21 mouse cellular contexts compared by ENCODE assay signal in genomic region chr1:119397839-119398238, GRCm38 (mm10). TPM values are rescaled to one million over a fixed set of nuclear protein-coding genes. Genes with fewer than 3 reads are reported as not detected.
"Had no signal": no experiment of that assay in that cellular context is flagged by ENCODE, and none has a peak within 500 bp of the region (broad histone marks: within the 10 kb centered on the region; RNA-seq: fewer than 3 reads in every experiment).

No protein-coding gene starts in this region.

- H3K4me3 ChIP-seq: liver, embryonic 15.5 days; lung, embryonic 15.5 days; megakaryocyte, embryonic 14.5 days; midbrain, embryonic 15.5 days; neural tube, embryonic 12.5 days; stomach, embryonic 15.5 days had no signal

- H3K4me2 ChIP-seq: liver, embryonic 15.5 days; lung, embryonic 15.5 days; midbrain, embryonic 11.5 days; midbrain, embryonic 15.5 days; neural tube, embryonic 12.5 days; stomach, embryonic 15.5 days had no signal

- H3K9me3 ChIP-seq: liver, embryonic 15.5 days; lung, embryonic 15.5 days; megakaryocyte, embryonic 14.5 days; midbrain, embryonic 15.5 days; neural tube, embryonic 12.5 days; stomach, embryonic 15.5 days had no signal

- H3K27ac ChIP-seq: liver, embryonic 15.5 days; lung, embryonic 15.5 days; macrophage; midbrain, embryonic 15.5 days; neural tube, embryonic 12.5 days; stomach, embryonic 15.5 days; stomach, postnatal 0 days had no signal

- DNase-seq: liver, postnatal 0 days; lung, adult 2 months; lung, postnatal 14 days; lung, postnatal 36 days; right cerebral cortex, postnatal 14 days; thymus, adult 2 months; thymus, postnatal 25 days; thymus, postnatal 4 days had no signal

- H3K36me3 ChIP-seq: liver, embryonic 15.5 days; lung, embryonic 15.5 days; midbrain, embryonic 15.5 days; neural tube, embryonic 12.5 days; stomach, embryonic 15.5 days had no signal

- H3K4me1 ChIP-seq: liver, embryonic 15.5 days; lung, embryonic 15.5 days; megakaryocyte, embryonic 14.5 days; midbrain, embryonic 15.5 days; neural tube, embryonic 12.5 days; stomach, embryonic 15.5 days had no signal

- ATAC-seq: liver, postnatal 0 days; lung, postnatal 0 days; midbrain, embryonic 15.5 days had no signal

- H3K9ac ChIP-seq: liver, embryonic 15.5 days; liver, postnatal 0 days; lung, embryonic 15.5 days; midbrain, embryonic 15.5 days; neural tube, embryonic 12.5 days; stomach, embryonic 15.5 days had no signal

- H3K27me3 ChIP-seq: liver, embryonic 15.5 days; lung, embryonic 15.5 days; midbrain, embryonic 15.5 days; neural tube, embryonic 12.5 days; stomach, embryonic 15.5 days had no signal

RNA-seq across cellular contexts. Expression of gene Inhbb, which starts 24.2 kb away (rescaled TPM):
- total RNA-seq: megakaryocyte progenitor cell, adult 5-6 weeks; monocyte, adult 5-6 weeks; neutrophil, adult 5-6 weeks had no signal
